Mouse (Mus musculus) embryonic fibroblast, embryonic 13.5 days (primary cell): ENCODE measurements around the gene Zfp53. TPM values are rescaled to one million over a fixed set of nuclear protein-coding genes. Genes with fewer than 3 reads are reported as not detected.

ENCODE experiments used
- H3K27ac ChIP-seq: 2 replicates; pipeline ENCODE4 v1.5.1; 2012; ENCODE audit warnings: low read length, control low read depth, inconsistent platforms; ENCODE audit not compliant: insufficient read depth
- H3K4me1 ChIP-seq: 2 replicates; pipeline ENCODE4 v1.6.1; 2011; ENCODE audit warnings: low read length; ENCODE audit not compliant: control insufficient read depth, insufficient read depth
- H3K4me3 ChIP-seq: 2 replicates; pipeline ENCODE4 v1.5.1; 2011; ENCODE audit warnings: mild to moderate bottlenecking, control low read depth, low read length; ENCODE audit not compliant: insufficient read depth
- CTCF ChIP-seq: IDR thresholded peaks from 2 replicates; pipeline ENCODE4 v1.5.1; 2011; ENCODE audit warnings: mild to moderate bottlenecking, control low read depth, low read length, moderate library complexity, borderline replicate concordance; ENCODE audit not compliant: insufficient read depth
- POLR2A ChIP-seq: IDR thresholded peaks from 2 replicates; pipeline ENCODE4 v1.6.1; 2011; ENCODE audit warnings: low read depth, mild to moderate bottlenecking, control low read depth, low read length, moderate library complexity
- polyA plus RNA-seq: library from polyadenylated mRNA; stranded (reverse); fragments of >200 nt; gene quantifications from 2 replicates; pipeline ENCODE4 v1.2.4, GENCODE M21; 2011; ENCODE audit warnings: low read depth; ENCODE audit not compliant: missing spikeins, insufficient read length

Zfp53 gene
- polyA plus RNA-seq, 1 experiment: 10.8 TPM

DNA sequence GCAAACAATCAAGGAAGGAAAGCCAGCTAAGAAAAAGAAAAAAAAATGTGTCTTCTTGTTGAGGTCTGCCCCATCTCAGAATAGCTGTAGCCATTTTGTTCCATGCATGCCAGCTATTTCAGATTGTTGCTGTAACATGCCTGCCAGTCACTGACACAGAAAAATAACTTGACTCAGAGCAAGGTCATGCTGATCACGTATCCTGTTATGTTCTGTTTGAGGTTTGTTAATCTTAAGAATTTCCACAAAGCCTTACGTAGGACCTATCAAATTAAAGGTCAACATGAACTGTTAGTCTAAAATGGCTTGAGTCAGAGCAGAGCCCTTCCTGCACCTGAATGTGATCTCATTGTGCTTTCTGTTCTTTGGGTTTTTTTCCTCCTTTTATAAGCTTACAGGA is 47.9 kb downstream of the Zfp53 start:
- Histone ChIP-seq H3K4me3 (peak overlapping the region; percentile 31; the same call in 1 of the 2 replicates), H3K27ac (peak overlapping the region; percentile 79), H3K4me1 (peaks cover 6% of the 10 kb centered on the region)
- TF ChIP-seq CTCF: no peak
- TF ChIP-seq POLR2A: no peak

DNA sequence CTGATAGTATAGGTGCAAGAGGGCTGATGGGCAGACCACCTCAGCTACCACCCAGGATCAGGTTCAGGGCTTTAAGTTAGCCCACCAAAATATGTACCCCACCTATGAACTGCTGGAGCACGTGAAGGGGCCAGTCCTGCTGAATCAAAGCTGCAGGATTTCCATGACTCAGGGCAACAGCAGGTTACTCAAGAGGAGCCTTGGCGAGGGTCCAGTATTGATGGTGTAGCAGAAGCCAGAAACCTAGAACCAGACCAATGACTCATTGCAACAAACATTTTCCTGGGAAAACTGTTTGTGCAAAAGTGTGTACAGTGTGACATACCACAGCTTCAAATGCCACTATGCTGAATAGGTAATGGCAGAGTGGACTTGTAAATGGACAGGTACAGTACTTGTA is 69.0 kb downstream of the Zfp53 start:
- Histone ChIP-seq H3K4me1 (no peaks in the 10 kb centered on the region), H3K4me3 (no peak overlapping the region), H3K27ac (no peak overlapping the region)
- TF ChIP-seq CTCF (no peak), POLR2A (no peak)

Other genes starting within 250 kb of the Zfp53 start
- gene Vmn1r235, start 232.6 kb upstream of the Zfp53 start, polyA plus RNA-seq: not detected in 2 replicates
- not detected in 2 replicates for gene Vmn1r236, start 206.1 kb upstream of the Zfp53 start, polyA plus RNA-seq
- not detected in 2 replicates for gene Vmn1r237, start 177.1 kb upstream of the Zfp53 start, polyA plus RNA-seq
- 3.1 and 5.4 TPM in 2 replicates for gene Zfp677, start 105.2 kb upstream of the Zfp53 start, polyA plus RNA-seq
- gene Zfp54, start 65.8 kb upstream of the Zfp53 start, polyA plus RNA-seq: 3.6 and 5.3 TPM in 2 replicates
- 10.7 and 14.5 TPM in 2 replicates for gene Zfp51, start 38.6 kb upstream of the Zfp53 start, polyA plus RNA-seq
- 17.9 and 29.4 TPM in 2 replicates for gene Zfp52, start 46.5 kb downstream of the Zfp53 start, polyA plus RNA-seq
- 23.9 and 28.2 TPM in 2 replicates for gene Zfp948, start 78.0 kb downstream of the Zfp53 start, polyA plus RNA-seq
- gene Zfp983, start 161.6 kb downstream of the Zfp53 start, polyA plus RNA-seq: 2.9 and 4.6 TPM in 2 replicates
- gene Gm10226, start 202.9 kb downstream of the Zfp53 start, polyA plus RNA-seq: 4.2 and 10.9 TPM in 2 replicates
- 6.4 and 9.0 TPM in 2 replicates for gene Zfp760, start 218.7 kb downstream of the Zfp53 start, polyA plus RNA-seq
- 7.1 and 9.9 TPM in 2 replicates for gene Zfp229, start 241.8 kb downstream of the Zfp53 start, polyA plus RNA-seq